Mouse (Mus musculus) spleen, embryonic (tissue): ENCODE data around the gene Peli1.
"Not testable (repeated sequence)": the region's sequence is repeated elsewhere in the genome, so short reads cannot be mapped to it uniquely, and the experiment has no call there.

Experiments
- CTCF ChIA-PET: fragments of 350-600 bp; sonication (Branson Sonifier 250); formaldehyde crosslinking; loops from one replicate; lab custom pipeline; 2022; lab: Charles Lee

Gene Peli1

GRCm38 (mm10) chr11:21150316-21150715, 59.2 kb downstream of the Peli1 start:
- CTCF ChIA-PET, result interaction anchor here (0.6 kb wide), 1 partner anchor 599 kb away, joined by 5 read pairs; no protein-coding TSS in a partner anchor

GRCm38 (mm10) chr11:21151672-21152071, 60.6 kb downstream of the Peli1 start:
- CTCF ChIA-PET, result no interaction called here

GRCm38 (mm10) chr11:21153111-21153510, 62.0 kb downstream of the Peli1 start:
- CTCF ChIA-PET, result no interaction called here

GRCm38 (mm10) chr11:21157595-21157994, 66.5 kb downstream of the Peli1 start:
- CTCF ChIA-PET, result no interaction called here

GRCm38 (mm10) chr11:21162093-21162492, 71.0 kb downstream of the Peli1 start:
- CTCF ChIA-PET, result no interaction called here

- CTCF ChIA-PET, result interaction anchor here (0.7 kb wide), 1 partner anchor 97 kb away, joined by 3 read pairs; no protein-coding TSS in a partner anchor
These were observed 72.1 kb downstream of the Peli1 start for GRCm38 (mm10) chr11:21163143-21163542.

GRCm38 (mm10) chr11:21163673-21164072, 72.6 kb downstream of the Peli1 start:
- CTCF ChIA-PET, result interaction anchor here (0.7 kb wide), 1 partner anchor 97 kb away, joined by 3 read pairs; no protein-coding TSS in a partner anchor

GRCm38 (mm10) chr11:21164312-21164993, 73.4 kb downstream of the Peli1 start:
- CTCF ChIA-PET, result no interaction called here

GRCm38 (mm10) chr11:21164994-21165560, 74.0 kb downstream of the Peli1 start:
- CTCF ChIA-PET, result interaction anchor here (0.7 kb wide), 1 partner anchor 147 kb away, joined by 3 read pairs; no protein-coding TSS in a partner anchor

- CTCF ChIA-PET, result no interaction called here
These were observed 75.5 kb downstream of the Peli1 start for GRCm38 (mm10) chr11:21166495-21167096.

- CTCF ChIA-PET, result no interaction called here
These were observed 77.9 kb downstream of the Peli1 start for GRCm38 (mm10) chr11:21168828-21169607.

GRCm38 (mm10) chr11:21169608-21169860, 78.4 kb downstream of the Peli1 start:
- CTCF ChIA-PET, result not testable (repeated sequence)

- CTCF ChIA-PET, result interaction anchor here (0.6 kb wide), 1 partner anchor 216 kb away, joined by 3 read pairs; no protein-coding TSS in a partner anchor
These were observed 81.2 kb downstream of the Peli1 start for GRCm38 (mm10) chr11:21172281-21172680.

GRCm38 (mm10) chr11:21173926-21174325, 82.8 kb downstream of the Peli1 start:
- CTCF ChIA-PET, result interaction anchor here (1.1 kb wide), 1 partner anchor 379 kb away, joined by 3 read pairs; no protein-coding TSS in a partner anchor

GRCm38 (mm10) chr11:21174396-21174795, 83.3 kb downstream of the Peli1 start:
- CTCF ChIA-PET, result interaction anchor here (1.1 kb wide), 1 partner anchor 380 kb away, joined by 3 read pairs; no protein-coding TSS in a partner anchor

- CTCF ChIA-PET, result no interaction called here
These were observed 84.0 kb downstream of the Peli1 start for GRCm38 (mm10) chr11:21175063-21175462.

- CTCF ChIA-PET, result interaction anchor here (0.5 to 1.2 kb wide), 2 partner anchors 65 to 315 kb away, joined by 3 read pairs; no protein-coding TSS in a partner anchor
These were observed 85.4 kb downstream of the Peli1 start for GRCm38 (mm10) chr11:21176491-21176890.

GRCm38 (mm10) chr11:21178343-21178742, 87.3 kb downstream of the Peli1 start:
- CTCF ChIA-PET, result interaction anchor here (0.5 kb wide), 1 partner anchor 1473 kb away, joined by 11 read pairs; no protein-coding TSS in a partner anchor

- CTCF ChIA-PET, result interaction anchor here (0.5 to 0.7 kb wide), 4 partner anchors 241 to 1472 kb away, joined by 3 to 13 read pairs (median 7); no protein-coding TSS in a partner anchor
These were observed 88.0 kb downstream of the Peli1 start for GRCm38 (mm10) chr11:21178998-21179645.

- CTCF ChIA-PET, result interaction anchor here (0.6 to 0.9 kb wide), 3 partner anchors 242 to 518 kb away, joined by 3 to 14 read pairs (median 13); no protein-coding TSS in a partner anchor
These were observed 88.8 kb downstream of the Peli1 start for GRCm38 (mm10) chr11:21179873-21180272.

- CTCF ChIA-PET, result interaction anchor here (0.9 to 1.2 kb wide), 2 partner anchors 263 to 386 kb away, joined by 3 to 14 read pairs; no protein-coding TSS in a partner anchor
These were observed 89.6 kb downstream of the Peli1 start for GRCm38 (mm10) chr11:21180650-21181049.
